Mouse (Mus musculus): ENCODE measurements around the gene Wdfy3.
"Not testable (repeated sequence)": the region's sequence is repeated elsewhere in the genome, so short reads cannot be mapped to it uniquely, and the experiment has no call there.

Wdfy3 gene

DNA sequence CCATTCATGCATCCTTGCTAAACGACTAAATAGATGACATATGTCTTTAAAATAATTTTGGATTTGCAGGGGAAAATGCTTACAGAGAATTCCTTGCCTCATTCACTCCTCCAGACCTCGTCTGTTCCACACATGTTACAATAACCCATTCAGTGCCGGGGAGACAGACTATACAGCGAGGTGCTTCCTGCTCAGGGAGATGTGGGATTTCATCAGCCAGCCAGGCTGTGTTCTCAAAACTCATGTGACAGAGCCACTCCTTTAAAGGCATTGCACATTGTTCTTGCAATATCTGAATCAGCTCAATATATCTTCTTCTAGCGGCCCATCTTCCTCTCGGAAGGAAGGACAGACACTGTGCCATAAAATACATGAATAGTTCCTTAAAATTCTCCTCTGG, 70.8 kb downstream of the Wdfy3 start:
- no peak for DNase-seq (ENCODE audit: low read depth)

DNA sequence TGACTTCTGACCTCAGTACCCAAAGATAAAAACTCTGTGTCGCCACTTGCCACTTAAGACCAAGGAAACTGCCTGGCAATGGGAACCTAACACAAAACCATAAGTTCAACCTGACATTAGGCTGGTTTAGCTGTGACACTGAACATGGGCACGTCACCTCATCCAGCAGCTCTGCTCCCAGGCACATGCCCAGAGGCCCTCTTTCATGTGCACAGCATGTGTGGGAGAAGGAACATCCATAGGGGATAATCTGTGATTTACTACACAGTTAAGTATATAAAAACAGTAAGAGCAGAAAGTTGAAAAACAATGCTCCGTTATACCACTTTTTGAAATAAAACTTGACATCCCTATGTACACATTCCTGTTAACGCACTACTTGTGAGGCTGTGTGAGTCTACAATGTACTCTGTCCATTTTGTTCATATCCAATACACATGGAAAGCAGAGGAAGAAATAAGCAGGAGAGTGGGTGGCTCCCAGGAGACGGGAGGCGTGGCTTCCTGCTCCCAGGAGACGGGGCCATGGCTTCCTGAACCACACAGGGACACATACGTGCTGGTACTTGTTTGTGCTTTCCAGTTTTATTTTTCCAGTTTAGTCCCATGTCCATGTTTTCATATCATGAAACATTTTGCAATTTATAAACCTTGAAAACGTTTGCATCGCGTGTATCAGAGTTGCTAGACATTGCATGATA, 73.5 kb downstream of the Wdfy3 start:
- DNase-seq (ENCODE audit: low read depth): no peak

GRCm38 (mm10) chr5:101995451-101995995, 74.2 kb downstream of the Wdfy3 start:
- DNase-seq (ENCODE audit: low read depth): no peak

DNA sequence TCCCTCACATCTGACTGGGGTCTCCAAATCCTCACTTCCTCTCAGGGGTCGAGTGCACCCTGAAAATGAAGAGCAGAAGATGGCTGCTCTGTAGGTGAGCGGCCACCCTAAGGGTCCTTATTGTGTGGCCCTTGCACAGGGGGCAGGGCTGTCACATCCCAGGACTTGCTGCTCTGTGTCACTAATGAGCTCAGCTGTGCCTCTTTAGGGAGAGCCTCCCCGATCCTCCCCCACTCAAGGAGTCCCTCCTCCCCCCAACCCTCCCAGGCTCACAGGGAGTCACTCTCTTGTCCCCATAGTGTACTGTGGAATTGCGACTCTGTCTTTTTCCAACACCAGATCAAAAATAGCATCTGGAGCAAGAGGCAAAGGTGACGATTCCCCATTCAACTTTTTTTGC, 75.7 kb downstream of the Wdfy3 start:
- DNase-seq (ENCODE audit: low read depth): no peak

DNA sequence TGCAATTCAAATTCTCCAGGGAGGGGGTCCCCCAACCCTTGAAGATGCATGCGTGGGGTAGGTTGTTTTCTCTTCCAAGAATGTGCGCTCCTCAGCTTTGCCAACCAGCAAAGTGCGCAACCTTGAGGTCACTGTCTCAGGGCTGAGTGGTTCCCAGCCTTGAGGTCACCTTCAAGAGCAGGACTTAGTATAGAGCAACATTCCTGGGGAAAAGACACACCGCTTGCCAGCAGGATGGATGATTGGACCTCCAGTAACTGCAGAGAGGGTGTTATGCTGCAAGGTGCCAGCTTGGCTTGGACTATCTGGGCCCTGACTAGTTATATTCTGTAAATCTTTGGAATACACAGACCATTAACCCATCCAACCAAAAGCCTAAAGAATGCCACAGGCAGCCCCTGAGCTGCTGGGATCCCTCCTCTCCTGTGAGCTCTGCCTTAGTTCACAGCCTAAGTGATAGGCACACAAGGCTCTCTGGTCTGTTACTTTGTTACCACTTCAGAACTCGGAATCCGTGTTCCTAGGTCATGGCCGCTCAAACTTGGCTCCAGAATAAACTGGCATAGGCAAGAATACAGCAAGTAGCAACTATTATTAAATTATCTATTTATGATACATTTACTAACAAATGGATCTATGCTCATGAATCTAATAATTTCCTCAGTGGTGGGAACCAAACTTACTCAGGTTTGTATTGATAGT, 76.6 kb downstream of the Wdfy3 start:
- no peak for DNase-seq (ENCODE audit: low read depth)

GRCm38 (mm10) chr5:101990298-101990845, 79.3 kb downstream of the Wdfy3 start:
- no peak for DNase-seq (ENCODE audit: low read depth)

- no peak for DNase-seq (ENCODE audit: low read depth)
Observed at GRCm38 (mm10) chr5:101988476-101988875, 81.2 kb downstream of the Wdfy3 start.

- no peak for DNase-seq (ENCODE audit: low read depth)
Observed at GRCm38 (mm10) chr5:101986694-101987093, 83.0 kb downstream of the Wdfy3 start.

- DNase-seq (ENCODE audit: low read depth): no peak
Observed at GRCm38 (mm10) chr5:101982239-101982638, 87.5 kb downstream of the Wdfy3 start.

DNA sequence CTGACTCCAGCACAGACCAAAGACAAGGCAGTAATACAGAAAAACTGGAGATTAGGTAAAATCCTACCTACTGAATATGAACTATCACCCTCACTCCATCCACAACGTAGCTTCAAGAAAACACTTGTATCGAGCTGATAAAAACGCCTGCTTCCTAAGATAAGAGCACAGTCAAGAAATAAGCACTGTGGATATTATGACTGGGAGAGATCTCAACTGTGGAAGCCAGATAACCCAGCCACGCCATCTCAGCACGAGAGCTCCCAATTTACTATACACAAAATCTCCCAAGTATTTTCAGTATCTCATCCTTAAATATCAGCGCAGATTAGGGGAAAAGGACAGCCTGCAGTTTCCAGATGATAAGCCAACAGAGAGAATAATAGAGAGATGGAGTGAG, 90.1 kb downstream of the Wdfy3 start:
- no peak for DNase-seq (ENCODE audit: low read depth)

DNA sequence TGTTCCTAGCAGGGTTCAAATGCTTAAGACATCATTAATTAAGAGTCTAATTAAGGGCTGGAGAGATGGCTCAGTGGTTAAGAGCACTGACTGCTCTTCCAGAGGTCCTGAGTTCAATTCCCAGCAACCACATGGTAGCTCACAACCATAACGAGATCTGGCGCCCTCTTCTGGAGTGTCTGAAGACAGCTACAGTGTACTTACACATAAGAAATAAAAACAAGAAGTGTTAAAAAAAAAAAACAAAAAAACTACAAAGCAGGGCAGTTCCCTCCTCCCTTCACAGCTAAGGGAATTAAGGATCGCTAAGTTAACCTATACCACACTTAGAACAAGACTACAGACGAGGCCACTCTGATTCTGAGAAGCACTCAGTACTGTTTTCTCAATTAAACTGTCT, 97.1 kb downstream of the Wdfy3 start:
- DNase-seq (ENCODE audit: low read depth): not testable (repeated sequence)

GRCm38 (mm10) chr5:101968153-101968851, 101.4 kb downstream of the Wdfy3 start:
- peak; percentile 20 for DNase-seq (ENCODE audit: low read depth)

- no peak for DNase-seq (ENCODE audit: low read depth)
Observed at GRCm38 (mm10) chr5:101967832-101968152, 101.9 kb downstream of the Wdfy3 start.

GRCm38 (mm10) chr5:101962824-101963223, 106.9 kb downstream of the Wdfy3 start:
- no peak for DNase-seq (ENCODE audit: low read depth)

- no peak for DNase-seq (ENCODE audit: low read depth)
Observed at GRCm38 (mm10) chr5:101959369-101959768, 110.4 kb downstream of the Wdfy3 start.

GRCm38 (mm10) chr5:101958941-101959340, 110.8 kb downstream of the Wdfy3 start:
- no peak for DNase-seq (ENCODE audit: low read depth)

DNA sequence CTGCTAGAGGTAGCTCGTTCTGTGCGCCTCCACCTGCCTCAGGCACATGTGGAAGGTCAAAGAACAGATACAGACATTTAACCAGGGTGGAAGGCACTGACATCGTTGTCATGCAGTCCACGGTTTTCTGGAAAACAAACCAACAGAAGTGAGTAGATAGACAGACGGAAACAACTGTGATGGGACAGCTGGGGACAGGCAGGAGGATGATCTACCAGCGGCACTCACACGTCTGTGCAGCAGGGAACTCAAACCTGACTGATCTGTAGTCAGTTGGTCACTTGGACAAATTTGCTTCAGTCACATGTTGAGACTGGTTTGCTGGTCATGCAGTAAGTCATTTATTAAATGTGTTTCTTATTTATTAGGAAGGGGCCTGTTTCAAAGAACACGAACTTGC, 112.3 kb downstream of the Wdfy3 start:
- DNase-seq (ENCODE audit: low read depth): no peak

DNA sequence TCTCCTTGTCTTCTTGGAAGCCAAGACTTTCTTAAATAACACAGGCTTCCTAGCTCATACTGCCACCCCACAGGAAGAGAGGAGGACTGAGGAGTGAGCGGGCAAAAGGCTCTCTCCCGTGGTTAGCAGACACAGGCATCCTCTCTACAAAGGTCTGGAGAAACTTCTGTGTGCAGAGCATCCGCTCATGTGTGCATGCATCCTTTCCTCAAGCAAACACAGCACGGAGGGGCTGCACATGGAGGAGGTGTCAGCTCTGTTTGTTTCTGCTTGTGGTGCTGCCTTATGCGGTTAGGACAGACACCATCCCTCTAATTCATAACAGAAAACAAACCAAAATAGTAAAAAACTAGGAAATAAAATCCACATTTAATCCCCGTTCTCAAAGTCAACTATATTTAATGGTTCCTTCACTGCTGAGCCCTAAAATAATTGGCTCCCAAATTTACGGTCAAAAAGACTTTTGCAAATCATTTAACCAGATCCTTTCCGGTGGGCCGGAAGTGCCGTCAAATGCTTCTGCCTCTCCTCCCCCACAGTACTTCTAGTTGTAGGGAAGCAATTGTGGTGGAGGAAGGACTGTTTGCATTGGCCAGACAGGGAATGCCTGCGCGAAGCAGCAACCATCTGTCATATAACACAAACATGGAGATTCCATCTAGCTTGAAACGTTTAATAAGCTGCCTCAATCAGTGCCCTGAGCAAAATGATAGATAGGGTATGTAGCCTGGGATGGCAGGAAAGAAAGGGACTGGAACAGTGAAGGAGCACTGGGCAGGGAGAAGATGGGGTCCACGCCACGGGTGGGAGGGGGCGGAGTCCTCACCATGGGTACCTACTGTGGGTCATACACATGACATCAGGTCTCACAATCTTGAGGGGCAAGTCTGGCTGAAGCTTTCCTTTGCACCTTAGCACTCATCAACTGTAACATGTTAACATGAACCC, 115.1 kb downstream of the Wdfy3 start:
- no peak for DNase-seq (ENCODE audit: low read depth)

GRCm38 (mm10) chr5:101951918-101952317, 117.8 kb downstream of the Wdfy3 start:
- DNase-seq (ENCODE audit: low read depth): no peak

GRCm38 (mm10) chr5:101949323-101949722, 120.4 kb downstream of the Wdfy3 start:
- DNase-seq (ENCODE audit: low read depth): no peak

- no peak for DNase-seq (ENCODE audit: low read depth)
Observed at GRCm38 (mm10) chr5:101948641-101949040, 121.1 kb downstream of the Wdfy3 start.

- no peak for DNase-seq (ENCODE audit: low read depth)
Observed at GRCm38 (mm10) chr5:101945731-101946130, 124.0 kb downstream of the Wdfy3 start.
